Mouse (Mus musculus) forebrain, embryonic 16.5 days (tissue): ENCODE data around the gene Fkbp7. TPM values are rescaled to one million over a fixed set of nuclear protein-coding genes. Genes with fewer than 3 reads are reported as not detected.

Experiments
- ATAC-seq: fragments of 200-750 bp; cut with Nextera tagmentation; 2 replicates; pipeline ENCODE4 v1.8.0; 2017; ENCODE audit warnings: mild to moderate bottlenecking, moderate library complexity
- H3K27ac ChIP-seq: fragments of 300-500 bp; sonication (generic); 2 replicates; pipeline ENCODE4 v1.5.1; 2014; ENCODE audit warnings: low read length, control low read depth
- H3K27me3 ChIP-seq: fragments of 300-500 bp; sonication (generic); replicated peaks from 2 replicates; pipeline ENCODE4 v1.6.1; 2014; ENCODE audit warnings: low read length; ENCODE audit not compliant: control insufficient read depth, insufficient read depth
- H3K36me3 ChIP-seq: fragments of 300-500 bp; sonication (generic); 2 replicates; pipeline ENCODE4 v1.6.1; 2014; ENCODE audit not compliant: control insufficient read depth, insufficient read depth
- H3K4me1 ChIP-seq: fragments of 300-500 bp; sonication (generic); replicated peaks from 2 replicates; pipeline ENCODE4 v1.6.1; 2014; ENCODE audit warnings: low read length; ENCODE audit not compliant: control insufficient read depth, insufficient read depth
- H3K4me2 ChIP-seq: fragments of 300-500 bp; sonication (generic); 2 replicates; pipeline ENCODE4 v1.6.1; 2014; ENCODE audit warnings: mild to moderate bottlenecking, low read length, control low read depth
- H3K4me3 ChIP-seq: fragments of 300-500 bp; sonication (generic); replicated peaks from 2 replicates; pipeline ENCODE4 v1.5.1; 2014; ENCODE audit warnings: mild to moderate bottlenecking, low read length, control low read depth
- H3K9ac ChIP-seq: fragments of 300-500 bp; sonication (generic); replicated peaks from 2 replicates; pipeline ENCODE4 v1.6.1; 2014; ENCODE audit warnings: low read depth, low read length, control low read depth
- H3K9me3 ChIP-seq: fragments of 300-500 bp; sonication (generic); 2 replicates; pipeline ENCODE4 v1.6.1; 2016; ENCODE audit warnings: low read length; ENCODE audit not compliant: control insufficient read depth
- WGBS: fragments of 180-500 bp; shearing (Covaris S2); extraction: QIAGEN DNeasy Blood & Tissue Kit; methylation state at CpG from one replicate; pipeline ENCODE4 v1.1.7; 2014; 5-methylcytosine and 5-hydroxymethylcytosine counted together
- polyA plus RNA-seq: library from polyadenylated mRNA; unstranded; fragments of >200 nt; fragmentation: Nextera tagmentation; extraction: Ambion mirVana; gene quantifications from 2 replicates; pipeline ENCODE4 v1.2.1, GENCODE M21; 2015

Fkbp7 gene
- polyA plus RNA-seq, 1 experiment from 2014 or later = 12.4 TPM

- no peak overlapping the region for H3K27ac ChIP-seq
- H3K36me3 ChIP-seq = no peaks in the 10 kb centered on the region
- H3K4me1 ChIP-seq = no peaks in the 10 kb centered on the region
- H3K9ac ChIP-seq = no peak overlapping the region
- no peak overlapping the region for H3K4me2 ChIP-seq
- H3K27me3 ChIP-seq = no peaks in the 10 kb centered on the region
- WGBS = 70% methylated on average over 5 of the region's 5 CpGs
- H3K9me3 ChIP-seq = no peaks in the 10 kb centered on the region
- ATAC-seq = no peak
- no peak overlapping the region for H3K4me3 ChIP-seq
These were observed 18.3 kb downstream of the Fkbp7 start for GRCm38 (mm10) chr2:76654646-76655045.

GRCm38 (mm10) chr2:76653070-76653469, 19.8 kb downstream of the Fkbp7 start:
- no peak overlapping the region for H3K27ac ChIP-seq
- WGBS = 92% methylated on average over 4 of the region's 4 CpGs
- H3K4me2 ChIP-seq = no peak overlapping the region
- H3K4me1 ChIP-seq = peaks cover 5% of the 10 kb centered on the region
- ATAC-seq = no peak
- H3K9ac ChIP-seq = no peak overlapping the region
- H3K27me3 ChIP-seq = no peaks in the 10 kb centered on the region
- H3K9me3 ChIP-seq = no peaks in the 10 kb centered on the region
- H3K4me3 ChIP-seq = no peak overlapping the region
- H3K36me3 ChIP-seq = no peaks in the 10 kb centered on the region

GRCm38 (mm10) chr2:76648666-76649141, 24.2 kb downstream of the Fkbp7 start:
- Histone ChIP-seq H3K27me3 (no peaks in the 10 kb centered on the region), H3K9me3 (no peaks in the 10 kb centered on the region), H3K27ac (peak overlapping the region; percentile 69), H3K4me2 (peak overlapping the region; percentile 72), H3K4me3 (peak overlapping the region; percentile 67), H3K36me3 (no peaks in the 10 kb centered on the region), H3K9ac (peak overlapping the region; percentile 64), H3K4me1 (peaks cover 15% of the 10 kb centered on the region)
- ATAC-seq = peak; percentile 18
- 33% methylated on average over 13 of the region's 13 CpGs for WGBS

- under 1% methylated on average over 40 of the region's 42 CpGs for WGBS
- peaks cover 15% of the 10 kb centered on the region for H3K4me1 ChIP-seq
- H3K9me3 ChIP-seq = no peaks in the 10 kb centered on the region
- H3K36me3 ChIP-seq = no peaks in the 10 kb centered on the region
- H3K9ac ChIP-seq = peak within 1 kb of the TSS; percentile 87
- peak within 1 kb of the TSS; percentile 72 for H3K4me2 ChIP-seq
- H3K27ac ChIP-seq = peak within 1 kb of the TSS; percentile 69
- H3K4me3 ChIP-seq = peak within 1 kb of the TSS; percentile 67
- H3K27me3 ChIP-seq = no peaks in the 10 kb centered on the region
- peak; percentile 98 for ATAC-seq
These were observed 24.9 kb downstream of the Fkbp7 start, which contains the start of the genes Prkra and Pjvk for GRCm38 (mm10) chr2:76647883-76648570. TSS of gene Prkra (minus strand) at chr2:76648015. TSS of gene Pjvk (plus strand) at chr2:76648476.

- Histone ChIP-seq H3K9me3 (no peaks in the 10 kb centered on the region), H3K4me2 (peak overlapping the region; percentile 72), H3K4me3 (peak overlapping the region; percentile 67), H3K9ac (peak overlapping the region; percentile 87), H3K27ac (peak overlapping the region; percentile 69), H3K27me3 (no peaks in the 10 kb centered on the region), H3K4me1 (peaks cover 15% of the 10 kb centered on the region), H3K36me3 (no peaks in the 10 kb centered on the region)
- whole genome bisulfite sequencing = 0% methylated on average over 31 of the region's 32 CpGs
- peak; percentile 51 for ATAC-seq
These were observed 25.5 kb downstream of the Fkbp7 start for GRCm38 (mm10) chr2:76647441-76647869.

GRCm38 (mm10) chr2:76643801-76644200, 29.1 kb downstream of the Fkbp7 start:
- H3K4me2 ChIP-seq = no peak overlapping the region
- H3K4me1 ChIP-seq = peaks cover 13% of the 10 kb centered on the region
- ATAC-seq = no peak
- H3K4me3 ChIP-seq = no peak overlapping the region
- H3K9me3 ChIP-seq = no peaks in the 10 kb centered on the region
- no peak overlapping the region for H3K27ac ChIP-seq
- H3K36me3 ChIP-seq = peaks cover 18% of the 10 kb centered on the region
- no peak overlapping the region for H3K9ac ChIP-seq
- H3K27me3 ChIP-seq = no peaks in the 10 kb centered on the region

GRCm38 (mm10) chr2:76639637-76640036, 33.3 kb downstream of the Fkbp7 start:
- H3K4me2 ChIP-seq = no peak overlapping the region
- no peak overlapping the region for H3K4me3 ChIP-seq
- WGBS = 93% methylated on average over 2 of the region's 2 CpGs
- H3K9me3 ChIP-seq = no peaks in the 10 kb centered on the region
- peaks cover 38% of the 10 kb centered on the region for H3K36me3 ChIP-seq
- no peaks in the 10 kb centered on the region for H3K4me1 ChIP-seq
- ATAC-seq = no peak
- H3K27ac ChIP-seq = no peak overlapping the region
- H3K27me3 ChIP-seq = no peaks in the 10 kb centered on the region
- H3K9ac ChIP-seq = no peak overlapping the region

GRCm38 (mm10) chr2:76631600-76631999, 41.3 kb downstream of the Fkbp7 start:
- H3K9me3 ChIP-seq = peaks cover 1% of the 10 kb centered on the region; the same call in 1 of the 2 replicates
- no peak overlapping the region for H3K27ac ChIP-seq
- 67% methylated on average over 4 of the region's 4 CpGs for WGBS
- no peak for ATAC-seq
- H3K9ac ChIP-seq = no peak overlapping the region
- H3K4me1 ChIP-seq = no peaks in the 10 kb centered on the region
- H3K36me3 ChIP-seq = peaks cover 54% of the 10 kb centered on the region
- no peak overlapping the region for H3K4me2 ChIP-seq
- H3K4me3 ChIP-seq = no peak overlapping the region
- no peaks in the 10 kb centered on the region for H3K27me3 ChIP-seq

GRCm38 (mm10) chr2:76630293-76630692, 42.6 kb downstream of the Fkbp7 start:
- H3K9ac ChIP-seq = no peak overlapping the region
- H3K27ac ChIP-seq = no peak overlapping the region
- no peak overlapping the region for H3K4me2 ChIP-seq
- peaks cover 48% of the 10 kb centered on the region for H3K36me3 ChIP-seq
- no peak overlapping the region for H3K4me3 ChIP-seq
- H3K9me3 ChIP-seq = peaks cover 3% of the 10 kb centered on the region; the same call in 1 of the 2 replicates
- ATAC-seq = no peak
- no peaks in the 10 kb centered on the region for H3K27me3 ChIP-seq
- WGBS = 94% methylated on average over 12 of the region's 12 CpGs
- H3K4me1 ChIP-seq = no peaks in the 10 kb centered on the region
